Mouse (Mus musculus) ES-Bruce4 (cell line): ENCODE results near the gene Hoxd12. TPM values are rescaled to one million over a fixed set of nuclear protein-coding genes. Genes with fewer than 3 reads are reported as not detected.
A peak's percentile ranks its signal among the peaks of the same experiment; 100 is the strongest.

Source experiments
- H3K27ac ChIP-seq: 2 replicates; pipeline ENCODE4 v1.5.1; 2012; ENCODE audit warnings: low read length, inconsistent platforms; ENCODE audit not compliant: insufficient read depth
- H3K27me3 ChIP-seq: 2 replicates; pipeline ENCODE4 v1.6.1; 2012; ENCODE audit warnings: mild to moderate bottlenecking, low read length, inconsistent platforms; ENCODE audit not compliant: control insufficient read depth, poor library complexity, insufficient read depth, severe bottlenecking
- H3K36me3 ChIP-seq: 2 replicates; pipeline ENCODE4 v1.6.1; 2012; ENCODE audit warnings: inconsistent platforms, mild to moderate bottlenecking, low read length, moderate library complexity; ENCODE audit not compliant: control insufficient read depth, poor library complexity, insufficient read depth, severe bottlenecking
- H3K4me1 ChIP-seq: one replicate; pipeline ENCODE4 v1.8.1; 2011; ENCODE audit warnings: low read length; ENCODE audit not compliant: control insufficient read depth, insufficient read depth
- H3K4me3 ChIP-seq: 2 replicates; pipeline ENCODE4 v1.5.1; 2011; ENCODE audit warnings: low read depth, mild to moderate bottlenecking, low read length
- H3K9ac ChIP-seq: 2 replicates; pipeline ENCODE4 v1.6.1; 2012; ENCODE audit warnings: low read depth, mild to moderate bottlenecking, inconsistent platforms; ENCODE audit not compliant: poor library complexity, severe bottlenecking
- H3K9me3 ChIP-seq: replicated peaks from 2 replicates; pipeline ENCODE4 v1.6.1; 2012; ENCODE audit warnings: mild to moderate bottlenecking, low read length, inconsistent platforms; ENCODE audit not compliant: control insufficient read depth, poor library complexity, insufficient read depth, severe bottlenecking
- CTCF ChIP-seq: IDR thresholded peaks from one replicate; pipeline ENCODE4 v1.8.1; 2011; ENCODE audit warnings: low read depth, low read length
- EP300 ChIP-seq: IDR thresholded peaks from 2 replicates; pipeline ENCODE4 v1.6.1; 2011; ENCODE audit warnings: low read depth, low read length; ENCODE audit not compliant: insufficient read depth
- POLR2A ChIP-seq: IDR thresholded peaks from one replicate; pipeline ENCODE4 v1.8.1; 2011; ENCODE audit warnings: low read length; ENCODE audit not compliant: insufficient read depth
- polyA plus RNA-seq: library from polyadenylated mRNA; stranded (reverse); fragments of >200 nt; gene quantifications from 2 replicates; pipeline ENCODE4 v1.2.4, GENCODE M21; 2011; ENCODE audit warnings: low read depth; ENCODE audit not compliant: missing spikeins, insufficient read depth, insufficient read length

Hoxd12 gene
- polyA plus RNA-seq, 1 experiment = not detected

DNA sequence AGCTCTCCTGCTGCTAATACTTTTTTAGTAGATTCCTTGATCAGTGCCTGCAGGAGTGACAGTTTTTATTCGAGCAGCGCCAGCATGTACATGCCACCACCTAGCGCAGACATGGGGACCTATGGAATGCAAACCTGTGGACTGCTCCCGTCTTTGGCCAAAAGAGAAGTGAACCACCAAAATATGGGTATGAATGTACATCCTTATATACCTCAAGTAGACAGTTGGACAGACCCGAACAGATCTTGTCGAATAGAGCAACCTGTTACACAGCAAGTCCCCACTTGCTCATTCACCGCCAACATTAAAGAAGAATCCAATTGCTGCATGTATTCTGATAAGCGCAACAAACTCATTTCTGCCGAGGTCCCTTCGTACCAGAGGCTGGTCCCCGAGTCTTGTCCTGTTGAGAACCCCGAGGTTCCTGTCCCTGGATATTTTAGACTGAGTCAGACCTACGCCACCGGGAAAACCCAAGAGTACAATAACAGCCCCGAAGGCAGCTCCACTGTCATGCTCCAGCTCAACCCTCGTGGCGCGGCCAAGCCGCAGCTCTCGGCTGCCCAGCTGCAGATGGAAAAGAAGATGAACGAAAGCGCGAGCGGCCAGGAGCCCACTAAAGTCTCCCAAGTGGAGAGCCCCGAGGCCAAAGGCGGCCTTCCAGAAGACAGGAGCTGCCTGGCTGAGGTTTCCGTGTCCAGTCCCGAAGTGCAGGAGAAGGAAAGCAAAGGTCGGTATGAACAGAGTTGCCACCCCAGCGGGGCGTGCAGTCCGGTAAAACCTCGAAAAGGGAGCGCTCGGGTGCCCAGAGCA is 17.4 kb downstream of the Hoxd12 start:
- no peak for TF ChIP-seq EP300
- TF ChIP-seq POLR2A = no peak
- no peak for TF ChIP-seq CTCF
- Histone ChIP-seq H3K9ac (no peak overlapping the region), H3K27me3 (peaks cover 64% of the 10 kb centered on the region), H3K9me3 (no peaks in the 10 kb centered on the region), H3K4me1 (no peaks in the 10 kb centered on the region), H3K4me3 (peak overlapping the region; percentile 22), H3K36me3 (no peaks in the 10 kb centered on the region), H3K27ac (no peak overlapping the region)

- Histone ChIP-seq H3K4me1 (no peaks in the 10 kb centered on the region), H3K9ac (no peak overlapping the region), H3K27ac (no peak overlapping the region), H3K36me3 (no peaks in the 10 kb centered on the region), H3K9me3 (no peaks in the 10 kb centered on the region), H3K4me3 (no peak overlapping the region; the same call in 1 of the 2 replicates), H3K27me3 (peaks cover 62% of the 10 kb centered on the region)
- TF ChIP-seq CTCF (no peak), EP300 (no peak)
Measured at GRCm38 (mm10) chr2:74692808-74693431, 18.1 kb downstream of the Hoxd12 start.

DNA sequence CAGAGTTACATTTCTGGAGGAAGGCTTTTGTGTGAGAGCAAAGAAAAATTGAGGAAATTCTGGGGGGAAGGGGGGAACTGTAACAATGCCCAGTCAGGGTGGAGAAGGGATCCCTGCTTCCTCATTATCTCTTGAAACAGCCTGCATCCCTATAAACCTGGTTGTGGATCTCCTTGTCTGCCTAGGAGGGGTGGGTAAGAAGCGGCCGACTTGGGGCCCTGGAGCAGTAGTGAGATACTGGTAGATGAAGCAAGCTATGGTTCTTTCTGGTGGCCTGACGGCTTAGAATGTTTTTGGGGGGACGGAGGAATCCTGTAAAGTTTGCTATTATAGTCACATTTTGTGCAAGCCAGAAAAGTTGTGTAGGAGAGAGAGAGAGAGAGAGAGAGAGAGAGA is 18.6 kb downstream of the Hoxd12 start:
- peaks cover 65% of the 10 kb centered on the region for H3K27me3 ChIP-seq

DNA sequence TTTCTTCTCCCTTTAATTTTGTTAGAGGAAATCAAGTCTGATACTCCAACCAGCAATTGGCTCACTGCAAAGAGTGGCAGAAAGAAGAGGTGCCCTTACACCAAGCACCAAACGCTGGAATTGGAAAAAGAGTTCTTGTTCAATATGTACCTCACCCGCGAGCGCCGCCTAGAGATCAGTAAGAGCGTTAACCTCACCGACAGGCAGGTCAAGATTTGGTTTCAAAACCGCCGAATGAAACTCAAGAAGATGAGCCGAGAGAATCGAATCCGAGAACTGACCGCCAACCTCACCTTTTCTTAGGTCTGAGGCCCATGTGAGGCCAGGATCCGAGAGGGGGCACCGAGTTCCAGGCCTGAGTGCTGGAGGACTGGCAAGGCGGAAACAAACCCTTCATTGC is 19.3 kb downstream of the Hoxd12 start:
- H3K27me3 ChIP-seq = peaks cover 69% of the 10 kb centered on the region
- no peak overlapping the region for H3K4me3 ChIP-seq
- TF ChIP-seq CTCF (peak; percentile 51), POLR2A (no peak), EP300 (no peak)
- no peak overlapping the region for H3K9ac ChIP-seq
- no peaks in the 10 kb centered on the region for H3K36me3 ChIP-seq
- no peaks in the 10 kb centered on the region for H3K9me3 ChIP-seq
- H3K4me1 ChIP-seq = no peaks in the 10 kb centered on the region
- no peak overlapping the region for H3K27ac ChIP-seq

More for the DNA sequence above, 18.6 kb downstream of the Hoxd12 start:
- Histone ChIP-seq H3K36me3 (no peaks in the 10 kb centered on the region), H3K9ac (no peak overlapping the region), H3K4me1 (no peaks in the 10 kb centered on the region), H3K4me3 (no peak overlapping the region), H3K27ac (no peak overlapping the region), H3K9me3 (no peaks in the 10 kb centered on the region)
- no peak for TF ChIP-seq EP300
- TF ChIP-seq CTCF = no peak
- TF ChIP-seq POLR2A = no peak

GRCm38 (mm10) chr2:74695383-74695782 is 20.6 kb downstream of the Hoxd12 start:
- H3K27ac ChIP-seq = no peak overlapping the region
- H3K9me3 ChIP-seq = no peaks in the 10 kb centered on the region
- H3K9ac ChIP-seq = no peak overlapping the region
- H3K4me1 ChIP-seq = no peaks in the 10 kb centered on the region
- H3K27me3 ChIP-seq = peaks cover 69% of the 10 kb centered on the region
- TF ChIP-seq POLR2A (no peak), CTCF (no peak), EP300 (no peak)
- no peak overlapping the region for H3K4me3 ChIP-seq
- no peaks in the 10 kb centered on the region for H3K36me3 ChIP-seq
